Mouse (Mus musculus) E14TG2a.4 (cell line): ENCODE data around the gene A430078G23Rik.
"Not testable (repeated sequence)": the region's sequence is repeated elsewhere in the genome, so short reads cannot be mapped to it uniquely, and the experiment has no call there.

Experiments used
- CTCF ChIP-seq: conservative IDR thresholded peaks from 2 replicates; pipeline ENCODE4 v1.5.1; 2014; ENCODE audit warnings: low read length
- POU5F1 ChIP-seq: IDR thresholded peaks from 2 replicates; pipeline ENCODE4 v1.6.1; 2014; ENCODE audit warnings: low read length, borderline replicate concordance

- TF ChIP-seq CTCF, POU5F1: not testable (repeated sequence)
These were observed 44.9 kb upstream of the A430078G23Rik start for GRCm38 (mm10) chr8:3308205-3308800.
